Mouse (Mus musculus) liver, adult 2 months (tissue): ENCODE data around the gene Fzr1. TPM values are rescaled to one million over a fixed set of nuclear protein-coding genes. Genes with fewer than 3 reads are reported as not detected.

Experiments
- DNase-seq: peaks from one replicate; pipeline ENCODE4 v3.0.0-alpha.2; 2011; ENCODE audit warnings: low read depth, low spot score; ENCODE audit errors: extremely low read depth
- H3K27ac ChIP-seq: fragments of 200-500 bp; replicated peaks from 2 replicates; pipeline ENCODE4 v1.5.1; 2012; ENCODE audit warnings: low read depth, mild to moderate bottlenecking, control low read depth, inconsistent platforms, low read length; ENCODE audit not compliant: insufficient read depth
- H3K27me3 ChIP-seq: fragments of 200-500 bp; 2 replicates; pipeline ENCODE4 v1.6.1; 2012; ENCODE audit warnings: mild to moderate bottlenecking, moderate library complexity, low read length, inconsistent platforms; ENCODE audit not compliant: control insufficient read depth, insufficient read depth
- H3K36me3 ChIP-seq: fragments of 200-500 bp; 2 replicates; pipeline ENCODE4 v1.6.1; 2012; ENCODE audit warnings: low read length, inconsistent platforms; ENCODE audit not compliant: control insufficient read depth, insufficient read depth
- H3K4me1 ChIP-seq: fragments of 200-500 bp; 2 replicates; pipeline ENCODE4 v1.6.1; 2011; ENCODE audit warnings: low read length; ENCODE audit not compliant: control insufficient read depth, insufficient read depth
- H3K4me3 ChIP-seq: fragments of 200-500 bp; 2 replicates; pipeline ENCODE4 v1.5.1; 2011; ENCODE audit warnings: low read depth, mild to moderate bottlenecking, control low read depth, low read length, moderate library complexity; ENCODE audit not compliant: insufficient read depth
- H3K79me2 ChIP-seq: fragments of 200-500 bp; 2 replicates; pipeline ENCODE4 v1.6.1; 2012; ENCODE audit warnings: inconsistent platforms, mild to moderate bottlenecking, low read length, moderate library complexity; ENCODE audit not compliant: control insufficient read depth, insufficient read depth
- H3K9ac ChIP-seq: fragments of 200-500 bp; 2 replicates; pipeline ENCODE4 v1.6.1; 2012; ENCODE audit warnings: low read depth, mild to moderate bottlenecking, control low read depth, inconsistent platforms, low read length
- CTCF ChIP-seq: fragments of 200-500 bp; IDR thresholded peaks from 2 replicates; pipeline ENCODE4 v1.5.1; 2011; ENCODE audit warnings: low read depth, low read length, control low read depth
- POLR2A ChIP-seq: fragments of 200-500 bp; IDR thresholded peaks from 2 replicates; pipeline ENCODE4 v1.6.1; 2011; ENCODE audit warnings: low read length, control low read depth; ENCODE audit not compliant: insufficient read depth; ENCODE audit errors: extremely low read depth
- WGBS: fragments of 180-500 bp; shearing (Covaris S2); methylation state at CpG from one replicate; pipeline ENCODE4 v1.1.7; 2018; 5-methylcytosine and 5-hydroxymethylcytosine counted together
- polyA plus RNA-seq: library from polyadenylated mRNA; depleted of rRNA; stranded (reverse); fragments of >200 nt; gene quantifications from 2 replicates; pipeline ENCODE4 v1.2.3, GENCODE M21; 2012
- total RNA-seq: library from RNA; depleted of rRNA; stranded (reverse); fragments of >200 nt; gene quantifications from 2 replicates; pipeline ENCODE4 v1.2.3, GENCODE M21; 2014

The Fzr1 gene
- total and polyA plus RNA-seq, 2 experiments, result 6.2 to 29.9 TPM

DNA sequence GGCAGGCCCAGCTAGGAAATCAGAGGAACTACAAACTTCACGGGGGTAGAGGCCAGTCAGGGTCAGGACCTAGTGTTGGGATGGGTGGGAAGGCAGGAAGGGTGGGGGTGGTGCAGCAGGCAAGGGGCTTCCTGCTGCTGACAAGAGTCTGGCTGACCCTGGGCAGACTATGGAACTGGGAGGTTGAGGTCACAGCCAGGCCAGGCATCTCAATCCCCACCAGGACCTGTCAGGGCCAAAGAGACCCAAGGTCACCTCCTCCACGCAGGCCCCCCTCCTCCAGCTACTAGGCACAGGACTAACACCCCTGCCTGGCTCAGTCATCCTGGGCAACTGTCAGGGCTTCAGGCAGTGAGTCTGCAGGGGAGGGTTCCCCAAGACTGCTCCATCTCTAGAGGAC lies 50.4 kb downstream of the Fzr1 start:
- peaks cover 7% of the 10 kb centered on the region for H3K36me3 ChIP-seq
- H3K9ac ChIP-seq, result 0 out of 2 replicates have a peak overlapping the region, but pooled peaks have one; percentile 5
- H3K4me1 ChIP-seq, result no peaks in the 10 kb centered on the region; the same call in 1 of the 2 replicates
- no peaks in the 10 kb centered on the region for H3K27me3 ChIP-seq
- no peak for DNase-seq
- WGBS, result 18% methylated on average over 2 of the region's 2 CpGs
- H3K27ac ChIP-seq, result peak overlapping the region; percentile 61
- 0 out of 2 replicates have a peak, but pooled peaks cover under 1% of the 10 kb centered on the region for H3K79me2 ChIP-seq
- H3K4me3 ChIP-seq, result peak overlapping the region; percentile 37; the same call in 1 of the 2 replicates
- no peak for TF ChIP-seq POLR2A
- TF ChIP-seq CTCF, result no peak

GRCm38 (mm10) chr10:81326858-81327257 lies 51.5 kb downstream of the Fzr1 start:
- Histone ChIP-seq H3K79me2 (peaks cover 6% of the 10 kb centered on the region; the same call in 1 of the 2 replicates), H3K4me3 (no peak overlapping the region), H3K9ac (no peak overlapping the region), H3K27me3 (no peaks in the 10 kb centered on the region), H3K36me3 (peaks cover 7% of the 10 kb centered on the region), H3K4me1 (peaks cover under 1% of the 10 kb centered on the region), H3K27ac (peak overlapping the region; percentile 47)
- no peak for DNase-seq
- WGBS, result 65% methylated on average over 6 of the region's 6 CpGs
- TF ChIP-seq CTCF (no peak), POLR2A (no peak)

DNA sequence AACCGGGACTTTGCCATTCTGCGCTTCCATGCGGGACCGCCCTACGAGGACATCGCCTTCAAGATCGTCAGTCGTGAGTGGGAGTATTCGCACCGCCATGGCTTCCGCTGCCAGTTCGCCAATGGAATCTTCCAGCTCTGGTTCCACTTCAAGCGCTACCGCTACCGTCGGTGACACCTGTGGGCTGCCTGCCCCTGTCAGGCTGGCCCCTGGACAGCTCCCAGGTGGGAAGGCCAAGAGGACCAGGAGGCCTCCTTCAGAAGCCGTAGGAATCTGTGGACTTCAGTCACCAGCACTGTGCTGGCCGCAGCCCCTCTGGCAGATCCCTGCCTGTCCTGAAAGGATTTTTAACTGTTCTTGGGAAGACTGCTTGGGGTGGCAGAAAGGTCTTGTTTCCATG lies 52.5 kb downstream of the Fzr1 start:
- H3K27ac ChIP-seq, result no peak overlapping the region
- H3K36me3 ChIP-seq, result peaks cover 7% of the 10 kb centered on the region
- no peak for TF ChIP-seq CTCF
- no peak for TF ChIP-seq POLR2A

DNA sequence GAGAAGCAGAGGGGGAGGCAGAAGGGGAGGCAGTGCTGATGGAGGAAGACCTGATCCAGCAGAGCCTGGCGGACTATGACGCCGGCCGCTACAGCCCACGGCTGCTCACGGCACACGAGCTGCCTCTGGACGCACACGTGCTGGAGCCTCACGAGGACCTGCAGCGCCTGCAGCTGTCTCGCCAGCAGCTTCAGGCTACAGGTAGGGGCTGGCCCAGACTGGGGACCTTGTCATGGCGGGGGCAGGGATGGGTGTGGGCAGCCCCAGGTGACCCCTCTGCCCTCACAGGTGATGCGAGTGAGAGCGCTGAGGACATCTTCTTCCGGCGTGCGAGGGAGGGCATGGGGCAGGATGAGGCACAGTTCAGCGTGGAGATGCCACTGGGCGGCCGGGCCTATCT lies 53.1 kb downstream of the Fzr1 start:
- peaks cover 2% of the 10 kb centered on the region for H3K4me1 ChIP-seq
- 95% methylated on average over 21 of the region's 21 CpGs for WGBS
- no peak overlapping the region for H3K27ac ChIP-seq
- TF ChIP-seq CTCF (no peak), POLR2A (no peak)
- H3K79me2 ChIP-seq, result peaks cover 9% of the 10 kb centered on the region; the same call in 1 of the 2 replicates
- DNase-seq, result no peak
- H3K4me3 ChIP-seq, result no peak overlapping the region
- H3K36me3 ChIP-seq, result peaks cover 7% of the 10 kb centered on the region
- H3K9ac ChIP-seq, result no peak overlapping the region
- no peaks in the 10 kb centered on the region for H3K27me3 ChIP-seq

More for the DNA sequence above, 52.5 kb downstream of the Fzr1 start:
- Histone ChIP-seq H3K4me1 (peaks cover 2% of the 10 kb centered on the region), H3K9ac (no peak overlapping the region), H3K79me2 (peaks cover 9% of the 10 kb centered on the region; the same call in 1 of the 2 replicates), H3K4me3 (no peak overlapping the region), H3K27me3 (no peaks in the 10 kb centered on the region)
- DNase-seq, result no peak
- WGBS, result 94% methylated on average over 18 of the region's 18 CpGs

DNA sequence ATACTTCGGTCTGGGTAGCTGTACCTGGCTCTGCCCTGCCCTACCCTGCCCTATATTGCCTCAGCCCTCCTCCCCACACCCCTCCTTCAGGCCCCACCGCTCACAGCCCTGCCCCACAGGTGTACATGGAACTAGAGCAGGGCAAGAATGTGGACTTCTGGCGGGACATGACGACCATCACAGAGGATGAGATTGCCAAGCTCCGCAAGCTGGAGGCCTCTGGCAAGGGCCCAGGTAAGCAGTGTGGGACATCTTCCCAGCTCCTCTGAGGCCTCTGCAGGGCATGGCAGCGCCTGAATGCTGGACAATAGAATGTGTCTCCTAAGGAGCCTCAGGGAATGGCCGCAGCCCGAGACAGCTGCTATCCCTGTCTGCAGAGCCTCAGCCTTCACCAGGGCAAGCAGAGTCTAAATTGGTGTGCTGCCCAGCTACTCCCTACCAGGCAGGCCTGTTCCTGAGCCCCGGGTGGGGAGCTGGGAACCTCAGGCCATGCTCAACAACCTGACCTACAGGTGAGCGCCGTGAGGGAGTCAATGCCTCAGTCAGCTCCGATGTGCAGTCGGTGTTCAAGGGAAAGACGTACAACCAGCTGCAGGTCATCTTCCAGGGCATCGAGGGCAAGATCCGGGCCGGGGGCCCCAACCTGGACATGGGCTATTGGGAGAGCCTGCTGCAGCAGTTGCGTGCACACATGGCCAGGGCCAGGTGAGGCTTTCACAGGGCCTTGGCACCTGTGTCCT lies 54.4 kb downstream of the Fzr1 start:
- H3K4me1 ChIP-seq, result peaks cover 10% of the 10 kb centered on the region
- no peaks in the 10 kb centered on the region for H3K27me3 ChIP-seq
- H3K4me3 ChIP-seq, result no peak overlapping the region
- WGBS, result 92% methylated on average over 18 of the region's 18 CpGs
- H3K9ac ChIP-seq, result no peak overlapping the region
- DNase-seq, result no peak
- TF ChIP-seq POLR2A (no peak), CTCF (no peak)
- H3K27ac ChIP-seq, result no peak overlapping the region
- H3K36me3 ChIP-seq, result peaks cover 7% of the 10 kb centered on the region
- peaks cover 9% of the 10 kb centered on the region; the same call in 1 of the 2 replicates for H3K79me2 ChIP-seq

- Histone ChIP-seq H3K9ac (no peak overlapping the region), H3K27ac (no peak overlapping the region), H3K79me2 (peaks cover 9% of the 10 kb centered on the region; the same call in 1 of the 2 replicates), H3K27me3 (no peaks in the 10 kb centered on the region), H3K36me3 (peaks cover 7% of the 10 kb centered on the region), H3K4me3 (no peak overlapping the region), H3K4me1 (peaks cover 17% of the 10 kb centered on the region)
- TF ChIP-seq CTCF (no peak), POLR2A (no peak)
- no peak for DNase-seq
- WGBS, result 96% methylated on average over 23 of the region's 23 CpGs
Observed at GRCm38 (mm10) chr10:81323141-81323775, 55.1 kb downstream of the Fzr1 start.
